Mouse (Mus musculus) right cerebral cortex, postnatal 10 days (tissue): Measurements from ENCODE around the gene Setd6.
A peak's percentile ranks its signal among the peaks of the same experiment; 100 is the strongest.

Experiments
- DNase-seq, 2 experiments: peaks; one replicate each; pipeline ENCODE4 v3.0.0; 2021; ENCODE audit warnings: low spot score in 2 of 2

Setd6 gene

GRCm38 (mm10) chr8:95715676-95716531, at the start of gene Setd6:
Gene Setd6 (plus strand): TSS chr8:95715881.
- peak; percentile 91 to 92 for DNase-seq

DNA sequence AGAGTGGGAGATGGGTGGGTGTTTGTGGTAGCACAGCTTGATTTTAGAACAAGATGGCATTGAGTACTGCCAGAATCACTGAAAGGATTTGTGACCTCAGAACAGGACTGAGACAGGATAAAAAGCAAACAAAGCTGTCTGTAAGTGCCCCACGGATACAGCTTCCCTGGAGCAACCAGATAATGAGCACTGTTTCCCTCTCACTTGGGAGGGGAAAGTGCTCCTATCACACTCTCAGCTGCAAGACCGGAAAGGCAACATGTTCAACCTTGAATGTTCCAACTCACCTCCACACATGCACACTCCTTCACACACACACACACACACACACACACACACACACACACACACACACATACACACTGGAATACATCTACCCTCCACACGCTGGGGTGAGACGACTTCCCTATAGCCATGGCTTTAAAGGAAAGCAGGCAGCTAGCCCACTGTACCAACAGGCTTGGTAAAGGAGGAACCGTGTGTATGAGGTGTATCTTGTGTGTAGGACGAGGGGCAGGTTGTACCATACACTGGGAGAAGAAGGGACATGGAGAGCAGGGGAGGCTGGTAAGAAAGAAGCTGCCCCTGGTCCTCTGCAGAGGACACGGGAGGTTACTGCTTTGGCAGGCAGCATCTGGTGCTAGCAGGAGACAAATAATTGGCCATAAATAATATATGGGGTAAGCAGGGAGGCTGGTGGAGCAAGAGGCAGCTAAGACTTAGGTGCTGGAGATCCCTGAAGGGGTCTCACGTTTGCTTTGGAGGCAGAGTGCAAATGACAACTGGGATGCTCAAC, 47.3 kb upstream of the Setd6 start:
- DNase-seq = no peak

DNA sequence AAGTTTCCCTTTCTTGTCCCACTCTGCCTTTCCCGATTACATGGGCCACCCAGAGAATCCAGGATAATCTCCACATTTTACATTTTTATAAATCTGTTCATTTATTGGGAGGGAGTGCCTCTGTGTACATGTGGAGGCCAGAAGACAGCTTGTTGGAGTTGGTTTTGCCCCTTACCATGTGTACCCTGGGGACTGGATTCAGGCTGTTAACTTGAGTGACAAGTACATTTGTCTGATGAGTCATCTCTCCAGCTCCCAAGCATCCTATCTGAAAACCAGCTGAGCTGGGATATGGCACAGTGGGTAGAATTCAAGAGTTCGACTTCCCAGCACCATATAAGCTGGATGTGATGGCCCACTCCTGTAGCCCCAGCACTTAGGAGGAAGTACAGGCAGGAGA, 45.7 kb upstream of the Setd6 start:
- no peak for DNase-seq

DNA sequence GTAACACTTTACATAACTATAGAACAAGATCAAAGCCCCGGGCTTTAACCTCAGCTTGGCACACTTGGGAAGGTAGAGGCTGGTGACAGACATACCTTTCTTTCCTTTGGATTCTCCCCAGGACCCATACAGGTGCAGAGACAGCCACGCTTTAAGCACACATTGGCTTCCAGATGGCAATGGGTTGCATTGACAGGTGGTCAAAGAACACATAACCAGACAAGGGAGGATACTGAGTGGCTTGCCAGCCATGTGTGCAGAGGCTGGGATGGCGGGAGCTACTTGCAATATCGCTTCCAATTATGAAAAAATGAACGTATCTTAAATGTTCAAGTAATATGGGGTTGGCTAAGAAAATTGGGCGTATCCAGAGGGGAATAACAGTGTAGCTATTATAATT, 43.8 kb upstream of the Setd6 start:
- no peak for DNase-seq

DNA sequence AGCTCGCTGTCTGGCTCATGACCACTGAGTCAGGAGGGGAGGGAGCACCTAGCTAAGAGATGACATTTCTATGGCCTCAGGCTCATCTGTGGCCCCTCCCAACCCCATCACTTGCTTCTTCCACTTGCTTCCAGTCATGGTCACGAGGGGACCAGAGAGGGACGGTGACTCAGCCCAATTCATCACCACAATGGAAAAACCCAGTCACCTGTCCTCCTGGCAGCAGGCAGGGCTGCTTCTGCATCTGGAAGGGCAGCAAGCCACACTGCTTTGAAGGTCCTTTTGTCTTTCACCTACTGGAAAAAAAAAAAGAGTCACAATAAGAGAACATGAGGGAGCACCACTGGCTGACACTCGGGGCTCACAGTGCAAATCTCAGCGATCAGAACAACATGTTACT, 42.9 kb upstream of the Setd6 start:
- DNase-seq = no peak

GRCm38 (mm10) chr8:95676631-95677030, 39.0 kb upstream of the Setd6 start, which contains the start of gene Ndrg4:
Gene Ndrg4 (plus strand): TSS chr8:95676980.
- DNase-seq = no peak

DNA sequence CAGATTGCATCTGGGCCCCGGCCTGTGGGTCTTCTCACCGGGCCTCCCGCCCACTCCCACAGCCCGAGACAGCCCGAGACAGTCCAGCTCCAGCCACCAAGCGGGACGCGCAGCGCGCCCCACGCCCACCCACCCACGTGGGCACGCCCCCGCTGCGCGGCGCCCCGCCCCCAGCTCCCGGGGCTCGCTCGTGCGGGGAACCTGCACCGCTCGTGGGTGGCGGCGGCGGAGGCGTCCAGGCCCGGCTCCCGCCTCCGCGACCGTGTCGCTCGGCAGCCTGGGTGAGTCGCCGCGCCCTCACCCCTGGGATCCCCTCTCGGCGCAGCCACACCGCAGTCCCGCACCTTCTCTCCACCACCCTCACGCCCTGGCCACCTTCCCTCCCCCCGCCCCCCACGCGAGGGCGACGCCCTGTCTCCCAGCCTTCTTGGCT, 38.1 kb upstream of the Setd6 start:
- DNase-seq = peak in 1 of 2 experiments; percentile 42

DNA sequence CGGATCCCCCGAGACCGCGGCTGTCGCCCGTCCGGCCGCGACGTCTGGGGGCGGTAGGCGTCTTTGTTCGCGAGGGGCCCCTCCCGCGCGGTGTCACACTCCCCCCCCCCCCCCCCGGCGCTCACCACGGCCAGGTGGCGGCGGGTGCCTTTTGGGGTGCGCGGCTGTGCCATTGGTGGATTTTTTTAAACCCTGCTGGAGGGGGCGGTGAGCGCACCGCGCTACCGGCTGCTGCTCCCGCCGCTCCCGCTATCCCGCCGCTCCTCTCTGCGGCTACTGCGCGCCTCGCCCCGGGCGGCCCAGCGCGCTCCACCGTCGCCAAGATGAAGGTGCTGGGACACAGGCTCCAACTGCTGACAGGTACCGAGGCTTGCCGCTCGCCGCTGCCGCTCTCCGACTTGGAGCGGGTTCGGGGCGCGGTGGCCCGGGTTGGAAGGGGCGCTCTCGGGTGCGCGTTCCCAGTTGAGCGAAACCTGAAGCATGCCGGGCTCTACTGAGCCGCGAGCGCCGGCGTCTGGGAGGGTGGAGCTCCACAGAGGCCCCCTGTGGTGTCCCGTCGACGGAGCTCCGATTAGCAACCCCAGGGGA, 37.6 kb upstream of the Setd6 start:
- DNase-seq = peak; percentile 72 to 78

GRCm38 (mm10) chr8:95688073-95688672, 27.5 kb upstream of the Setd6 start:
- peak; percentile 90 for DNase-seq

GRCm38 (mm10) chr8:95690929-95691541, 24.6 kb upstream of the Setd6 start:
- no peak for DNase-seq

DNA sequence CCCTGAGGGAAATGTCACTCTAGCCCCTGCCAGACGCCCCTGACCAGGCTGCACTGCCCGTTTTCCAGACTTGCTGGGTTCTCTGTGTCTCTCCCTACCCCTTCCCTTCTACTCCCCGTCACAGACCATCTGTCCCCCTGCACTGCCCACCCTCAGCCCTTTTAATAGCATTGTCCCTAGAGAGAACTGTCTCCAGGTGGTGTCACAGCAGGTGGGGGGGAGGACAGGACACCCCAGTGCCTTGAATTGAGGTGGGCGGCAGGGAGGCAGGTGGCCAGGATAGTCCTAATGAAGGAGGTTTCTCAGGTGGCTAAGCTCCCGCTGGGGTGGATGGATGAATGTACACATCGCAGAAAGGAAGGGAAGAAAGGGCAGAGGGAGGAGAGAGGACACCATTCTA, 21.1 kb upstream of the Setd6 start:
- DNase-seq = peak; percentile 63 to 72

DNA sequence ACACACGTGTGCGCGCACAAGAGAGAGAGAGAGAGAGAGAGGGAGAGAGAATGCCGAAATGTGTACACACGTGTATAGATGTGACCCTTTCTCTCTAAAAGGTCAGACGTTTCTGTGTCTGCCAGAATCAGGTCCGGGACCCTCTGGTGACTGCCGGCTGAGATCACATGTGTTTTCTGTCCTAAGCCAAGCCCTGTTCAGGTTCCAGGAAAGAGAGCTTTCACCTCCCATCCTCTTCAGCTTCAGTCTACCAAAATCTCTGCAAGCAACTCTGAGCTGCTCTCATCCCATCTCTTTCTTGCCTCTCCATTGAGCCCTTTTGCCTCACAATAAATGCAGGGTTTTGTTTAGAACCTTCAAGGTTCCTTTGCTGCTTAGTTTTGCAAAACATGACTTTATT, 19.0 kb upstream of the Setd6 start:
- no peak for DNase-seq

DNA sequence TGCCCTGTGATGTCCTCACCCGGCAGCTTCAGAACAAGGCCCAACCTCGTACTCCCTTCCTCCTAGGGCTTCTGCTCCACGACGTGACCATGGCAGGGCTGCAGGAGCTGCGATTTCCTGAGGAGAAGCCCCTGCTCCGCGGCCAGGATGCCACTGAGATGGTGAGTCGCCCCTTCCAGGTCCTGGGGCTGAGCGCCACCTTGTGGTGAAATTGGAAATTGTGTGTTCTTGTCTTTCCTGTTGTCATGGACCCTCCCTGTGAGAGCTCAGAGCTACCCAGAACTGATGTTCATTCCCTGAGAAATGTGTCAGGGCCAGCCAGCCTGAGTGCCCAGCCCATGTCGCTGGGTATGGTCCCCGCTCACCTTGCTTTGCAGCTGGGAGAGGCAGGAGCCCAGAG, 18.6 kb upstream of the Setd6 start:
- peak; percentile 90 to 94 for DNase-seq

DNA sequence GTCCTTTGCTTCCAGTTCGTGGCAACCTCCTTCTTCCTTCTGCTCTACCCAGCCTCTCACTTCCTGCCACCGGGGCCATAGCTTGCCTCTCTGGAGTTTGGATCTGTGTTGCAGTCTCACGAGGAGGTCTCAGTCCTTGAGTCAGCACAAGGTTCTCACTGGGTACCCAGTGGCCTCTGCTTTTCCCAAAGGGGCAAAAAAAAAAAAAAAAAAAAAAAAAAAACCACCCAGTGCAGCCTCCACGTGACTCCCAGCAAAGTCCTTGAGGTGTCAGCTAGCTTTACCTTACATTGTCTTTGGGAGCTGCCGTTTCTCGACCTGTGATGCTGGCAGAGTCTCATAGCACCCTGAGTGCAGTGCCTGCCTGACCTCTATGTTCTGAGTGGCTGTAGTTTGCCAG, 17.5 kb upstream of the Setd6 start:
- DNase-seq = no peak

DNA sequence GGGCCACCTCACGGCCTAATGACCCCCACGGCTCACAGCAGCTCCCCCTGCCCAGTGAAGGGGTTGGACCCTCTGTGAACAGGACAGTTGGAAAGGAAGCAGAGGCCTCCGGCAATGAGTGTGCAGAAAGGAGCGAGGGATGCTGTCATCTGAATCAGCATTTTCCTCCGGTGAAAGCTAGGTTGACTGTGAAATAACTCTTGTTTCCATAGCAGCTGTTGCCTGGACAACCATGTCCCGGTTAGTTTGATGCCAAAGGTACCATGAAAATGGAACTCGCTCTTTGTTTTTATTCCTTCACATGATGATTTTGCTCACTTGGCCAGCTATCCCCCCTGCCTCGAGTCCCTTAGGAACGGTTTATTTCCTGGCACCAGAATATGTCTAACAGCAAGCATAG, 15.4 kb upstream of the Setd6 start:
- DNase-seq = peak; percentile 89 to 94

DNA sequence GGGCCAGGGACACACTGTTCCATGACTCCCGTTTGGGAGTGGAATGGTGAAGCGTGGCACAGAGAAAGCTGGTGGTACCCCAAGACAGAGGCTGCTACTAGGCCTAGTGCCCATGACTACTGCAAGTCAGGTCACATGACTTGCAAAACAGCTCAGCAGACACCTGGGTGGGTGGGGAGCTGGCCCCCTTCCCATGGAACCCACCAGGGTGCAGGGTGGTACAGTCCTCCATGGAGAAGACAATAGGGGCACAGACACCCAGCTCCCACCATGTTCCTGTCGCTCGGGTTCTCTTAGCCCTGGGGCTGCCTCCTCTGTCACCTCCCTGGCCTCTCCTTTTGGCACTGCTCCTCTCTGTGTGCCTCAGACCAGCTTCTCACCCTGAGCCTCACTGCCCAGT, 13.9 kb upstream of the Setd6 start:
- peak in 1 of 2 experiments; percentile 49 for DNase-seq

- peak; percentile 97 to 98 for DNase-seq
Observed at GRCm38 (mm10) chr8:95702480-95703446, 12.9 kb upstream of the Setd6 start.

- DNase-seq = peak; percentile 94
Observed at GRCm38 (mm10) chr8:95703461-95704260, 12.0 kb upstream of the Setd6 start.

DNA sequence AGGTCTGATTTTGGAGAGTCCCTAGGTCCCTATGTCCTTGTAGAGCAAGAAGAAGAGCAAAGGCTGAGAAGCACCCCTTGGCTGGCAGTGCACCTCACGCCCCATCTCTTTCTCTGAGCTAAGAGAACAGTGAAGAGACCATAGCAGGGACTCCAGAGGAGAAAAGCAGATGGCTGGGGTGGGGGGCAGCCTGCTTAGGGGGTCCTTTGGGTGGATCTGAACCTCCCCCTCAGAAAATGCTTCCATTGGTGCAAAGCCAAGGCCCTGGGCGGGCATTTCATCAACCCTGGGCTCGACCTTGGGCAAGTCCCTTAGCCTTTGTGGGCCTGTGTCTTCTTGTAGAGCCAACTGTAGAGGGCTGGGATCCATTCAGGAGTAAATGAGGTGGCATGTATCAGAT, 11.1 kb upstream of the Setd6 start:
- DNase-seq = peak; percentile 31 to 43
